In genomic region chr11:120395661-120396060, GRCm38 (mm10) we compare ENCODE assay signal across 35 mouse cellular contexts. TPM values are rescaled to one million over a fixed set of nuclear protein-coding genes. Genes with fewer than 3 reads are reported as not detected.
DNase-seq lines count a peak whose midpoint lies in the region; ATAC-seq and TF ChIP-seq lines count a peak whose summit lies in the region.
"Had no signal": no experiment of that assay in that cellular context is flagged by ENCODE, and none has a peak within 500 bp of the region (broad histone marks: within the 10 kb centered on the region; RNA-seq: fewer than 3 reads in every experiment).

No protein-coding gene starts in this region.

- no peaks in the 10 kb centered on the region for H3K9me3 ChIP-seq in intestine, postnatal 0 days (ENCODE audit: control insufficient read depth)
- no peaks in the 10 kb centered on the region for H3K9me3 ChIP-seq in intestine, embryonic 16.5 days (ENCODE audit: control insufficient read depth, low read length)
- no peaks in the 10 kb centered on the region for H3K9me3 ChIP-seq in MEL (replicated peaks; ENCODE audit: insufficient read depth, low read length)
- H3K9me3 ChIP-seq: embryonic facial prominence, embryonic 12.5 days; forebrain, embryonic 10.5 days; forebrain, embryonic 15.5 days; heart, embryonic 13.5 days; hindbrain, embryonic 13.5 days; liver, embryonic 13.5 days; midbrain, embryonic 10.5 days; midbrain, embryonic 15.5 days; neural tube, embryonic 15.5 days had no signal

- H3K9ac ChIP-seq in intestine, postnatal 0 days (ENCODE audit: low read depth, low read length): no peak overlapping the region
- no peak overlapping the region for H3K9ac ChIP-seq in intestine, embryonic 16.5 days (ENCODE audit: low read depth, low read length)
- H3K9ac ChIP-seq in MEL (ENCODE audit: control insufficient read depth, low read depth, low read length, poor library complexity, severe bottlenecking): no peak overlapping the region
- H3K9ac ChIP-seq: embryonic facial prominence, embryonic 12.5 days; forebrain, embryonic 15.5 days; heart, embryonic 13.5 days; hindbrain, embryonic 13.5 days; liver, embryonic 13.5 days; midbrain, embryonic 15.5 days; neural tube, embryonic 15.5 days had no signal

- WGBS in intestine, postnatal 0 days: 59% methylated on average over 4 of the region's 4 CpGs
- WGBS in intestine, embryonic 16.5 days: 79% methylated on average over 4 of the region's 4 CpGs

- TF ChIP-seq RAD21 in MEL (IDR thresholded peaks at IDR 0.05; ENCODE audit: low read depth, low read length): no peak

- no peak for TF ChIP-seq POLR2A in MEL (IDR thresholded peaks at IDR 0.05; ENCODE audit: control insufficient read depth in 1 of 2, insufficient read depth in 1 of 2, low read depth in 1 of 2, low read length in 2 of 2, poor library complexity in 1 of 2)

- H3K27ac ChIP-seq in intestine, postnatal 0 days (ENCODE audit: low read depth, low read length): no peak overlapping the region
- H3K27ac ChIP-seq in intestine, embryonic 16.5 days (ENCODE audit: low read length): no peak overlapping the region
- H3K27ac ChIP-seq in MEL (ENCODE audit: control insufficient read depth, low read depth, low read length): no peak overlapping the region
- H3K27ac ChIP-seq: embryonic facial prominence, embryonic 12.5 days; forebrain, embryonic 10.5 days; forebrain, embryonic 15.5 days; heart, adult 2 months; heart, embryonic 13.5 days; hindbrain, embryonic 13.5 days; left cerebral cortex, adult 2 months; liver, embryonic 13.5 days; midbrain, embryonic 10.5 days; midbrain, embryonic 15.5 days; neural tube, embryonic 15.5 days had no signal

- H3K4me1 ChIP-seq in intestine, postnatal 0 days (replicated peaks; ENCODE audit: control insufficient read depth, insufficient read depth, low read length): no peaks in the 10 kb centered on the region
- no peaks in the 10 kb centered on the region for H3K4me1 ChIP-seq in intestine, embryonic 16.5 days (ENCODE audit: control insufficient read depth, insufficient read depth, low read length)
- peaks cover 7 to 16% of the 10 kb centered on the region in 2 experiments; a peak in 3 of 4 replicates for H3K4me1 ChIP-seq in MEL (ENCODE audit: control insufficient read depth in 1 of 2, insufficient read depth in 2 of 2, low read length in 2 of 2)
- H3K4me1 ChIP-seq: embryonic facial prominence, embryonic 12.5 days; forebrain, embryonic 10.5 days; forebrain, embryonic 15.5 days; heart, embryonic 13.5 days; hindbrain, embryonic 13.5 days; midbrain, embryonic 10.5 days; midbrain, embryonic 15.5 days had no signal

- ATAC-seq in intestine, postnatal 0 days: 0 out of 2 replicates have a peak, but pooled peaks have one; percentile 31
- ATAC-seq in intestine, embryonic 16.5 days: no peak
- ATAC-seq: forebrain, embryonic 15.5 days; midbrain, embryonic 15.5 days; Patski had no signal

- H3K79me2 ChIP-seq in MEL (ENCODE audit: control insufficient read depth, insufficient read depth, low read length, poor library complexity): peaks cover 2% of the 10 kb centered on the region

- no peaks in the 10 kb centered on the region for H3K27me3 ChIP-seq in intestine, postnatal 0 days (replicated peaks; ENCODE audit: control insufficient read depth, insufficient read depth, low read length)
- H3K27me3 ChIP-seq in intestine, embryonic 16.5 days (replicated peaks; ENCODE audit: control insufficient read depth, insufficient read depth, low read length): no peaks in the 10 kb centered on the region
- no peaks in the 10 kb centered on the region for H3K27me3 ChIP-seq in MEL (ENCODE audit: control insufficient read depth in 1 of 2, insufficient read depth in 2 of 2, low read length in 2 of 2)
- H3K27me3 ChIP-seq: embryonic facial prominence, embryonic 12.5 days; forebrain, embryonic 15.5 days; heart, embryonic 13.5 days; hindbrain, embryonic 13.5 days; liver, embryonic 13.5 days; midbrain, embryonic 15.5 days; neural tube, embryonic 15.5 days; Patski had no signal

- no peak overlapping the region for H3K4me3 ChIP-seq in intestine, postnatal 0 days (ENCODE audit: low read depth, low read length)
- no peak overlapping the region for H3K4me3 ChIP-seq in intestine, embryonic 16.5 days (ENCODE audit: low read length)
- H3K4me3 ChIP-seq in MEL (ENCODE audit: control insufficient read depth in 1 of 2, insufficient read depth in 1 of 2, low read depth in 2 of 2, low read length in 2 of 2): no peak overlapping the region
- H3K4me3 ChIP-seq: embryonic facial prominence, embryonic 12.5 days; forebrain, embryonic 10.5 days; forebrain, embryonic 15.5 days; heart, adult 2 months; heart, embryonic 13.5 days; hindbrain, embryonic 13.5 days; left cerebral cortex, adult 2 months; liver, embryonic 13.5 days; midbrain, embryonic 10.5 days; midbrain, embryonic 15.5 days; neural tube, embryonic 15.5 days had no signal

- no peak for TF ChIP-seq CTCF in intestine, postnatal 0 days (IDR thresholded peaks at IDR 0.05; ENCODE audit: low read depth)
- TF ChIP-seq CTCF in MEL (IDR thresholded peaks at IDR 0.05 in 2 of 3, conservative IDR thresholded peaks at IDR 0.05 in 1 of 3; ENCODE audit: control insufficient read depth in 1 of 3, insufficient read depth in 1 of 3, low read depth in 2 of 3, low read length in 3 of 3, poor library complexity in 1 of 3, severe bottlenecking in 1 of 3): no peak

- H3K4me2 ChIP-seq in intestine, postnatal 0 days (replicated peaks; ENCODE audit: low read depth): no peak overlapping the region
- no peak overlapping the region for H3K4me2 ChIP-seq in intestine, embryonic 16.5 days (ENCODE audit: low read depth, low read length)
- H3K4me2 ChIP-seq: embryonic facial prominence, embryonic 12.5 days; forebrain, embryonic 15.5 days; heart, embryonic 13.5 days; hindbrain, embryonic 13.5 days; liver, embryonic 13.5 days; midbrain, embryonic 15.5 days; neural tube, embryonic 15.5 days had no signal

- peak; percentile 30 for DNase-seq in gastrocnemius, adult 18-20 months (ENCODE audit: low spot score)
- DNase-seq in gastrocnemius, postnatal 36 days: no peak
- no peak for DNase-seq in MEL (ENCODE audit: low read depth, low spot score)
- DNase-seq in adipocyte (ENCODE audit: low spot score): peak; percentile 93
- DNase-seq in left cerebral cortex, postnatal 25 days (ENCODE audit: low spot score in 2 of 2): no peak
- DNase-seq: B cell, adult 2 months; cerebellum, adult 11-12 months; cerebellum, adult 9-11 months; embryo, embryonic 11 days; heart, adult 2 months; heart, postnatal 36 days; kidney, adult 11 months; kidney, postnatal 14 days; left cerebral cortex, postnatal 4 days; liver, embryonic 13.5 days; lung, adult 2 months; lung, postnatal 10 days; retina, postnatal 1 day; right cerebral cortex, postnatal 14 days; thymus, adult 2 months; thymus, postnatal 36 days had no signal

- no peak for TF ChIP-seq EP300 in MEL (IDR thresholded peaks at IDR 0.05; ENCODE audit: low read depth in 1 of 2, low read length in 2 of 2)

- intact Hi-C loops in gastrocnemius, postnatal 36 days (cut with DNase I): no loop called here
- intact Hi-C loops in left cerebral cortex, postnatal 25 days (cut with DNase I): no loop called here

- peaks cover 60% of the 10 kb centered on the region for H3K36me3 ChIP-seq in intestine, postnatal 0 days (ENCODE audit: control insufficient read depth, insufficient read depth)
- peaks cover 15% of the 10 kb centered on the region; the same call in 1 of the 2 replicates for H3K36me3 ChIP-seq in intestine, embryonic 16.5 days (ENCODE audit: control insufficient read depth, insufficient read depth, low read length)
- peaks cover 21 to 50% of the 10 kb centered on the region in 2 experiments for H3K36me3 ChIP-seq in MEL (ENCODE audit: control insufficient read depth in 1 of 2, insufficient read depth in 2 of 2, low read length in 2 of 2)

RNA-seq across cellular contexts. Expression of gene Faap100, which starts 17.1 kb away (rescaled TPM):
- 10 to 100 TPM in 1 of 2 experiments, 1 to 10 TPM in 1; 8.3 to 19.3 TPM for total RNA-seq in gastrocnemius, adult 18-20 months (2021)
- 10 to 100 TPM; 21.7 to 22.9 TPM for total RNA-seq in gastrocnemius, postnatal 36 days (2021)
- 9.7 and 11.7 TPM in 2 replicates for polyA plus RNA-seq in intestine, postnatal 0 days (2015; fragmentation: Nextera tagmentation; extraction: Ambion mirVana)
- polyA plus RNA-seq in intestine, embryonic 16.5 days (2015; fragmentation: Nextera tagmentation; extraction: Ambion mirVana): 26.6 and 28.6 TPM in 2 replicates
- total RNA-seq in MEL (2012; rRNA removed): 34.9 and 45.7 TPM in 2 replicates
- polyA plus RNA-seq in MEL (2012; ENCODE audit: insufficient read depth in 1 of 2, insufficient read length in 2 of 2, low read depth in 1 of 2, low replicate concordance in 2 of 2, missing spikeins in 1 of 2): 10 to 100 TPM in 1 of 2 experiments, not detected in 1; 27.1 TPM
- 10 to 100 TPM; 15.3 to 16.3 TPM for total RNA-seq in left cerebral cortex, postnatal 25 days (2021)

RNA-seq across cellular contexts. Expression of gene Fscn2, which starts 34.3 kb away (rescaled TPM):
- under 1 TPM; 0.39 to 0.52 TPM for total RNA-seq in gastrocnemius, adult 18-20 months (2021)
- under 1 TPM; 0.31 to 0.37 TPM for total RNA-seq in gastrocnemius, postnatal 36 days (2021)
- 0.14 and 0.16 TPM in 2 replicates for polyA plus RNA-seq in intestine, postnatal 0 days (2015; fragmentation: Nextera tagmentation; extraction: Ambion mirVana)
- 0.55 TPM in 1 of 2 replicates, not detected in the other for polyA plus RNA-seq in intestine, embryonic 16.5 days (2015; fragmentation: Nextera tagmentation; extraction: Ambion mirVana)
- total RNA-seq in MEL (2012; rRNA removed): 0.29 and 0.62 TPM in 2 replicates
- polyA plus RNA-seq in MEL (2012; ENCODE audit: insufficient read depth in 1 of 2, insufficient read length in 2 of 2, low read depth in 1 of 2, low replicate concordance in 2 of 2, missing spikeins in 1 of 2): under 1 TPM in 1 of 2 experiments, not detected in 1; 0.61 TPM
- under 1 TPM in 1 of 2 experiments, not detected in 1; 0.21 TPM for total RNA-seq in left cerebral cortex, postnatal 25 days (2021)
- total RNA-seq: heart, adult 2 months; heart, postnatal 36 days; megakaryocyte progenitor cell, adult 5-6 weeks had no signal
- polyA plus RNA-seq: forebrain, embryonic 10.5 days; liver, embryonic 13.5 days had no signal

RNA-seq across cellular contexts. Expression of gene Nploc4, which starts 41.8 kb away (rescaled TPM):
- 100 to 1,000 TPM in 1 of 2 experiments, 10 to 100 TPM in 1; 84.6 to 100 TPM for total RNA-seq in gastrocnemius, adult 18-20 months (2021)
- 10 to 100 TPM; 67.6 to 71.0 TPM for total RNA-seq in gastrocnemius, postnatal 36 days (2021)
- 15.6 and 16.3 TPM in 2 replicates for polyA plus RNA-seq in intestine, postnatal 0 days (2015; fragmentation: Nextera tagmentation; extraction: Ambion mirVana)
- polyA plus RNA-seq in intestine, embryonic 16.5 days (2015; fragmentation: Nextera tagmentation; extraction: Ambion mirVana): 19.5 and 20.0 TPM in 2 replicates
- total RNA-seq in MEL (2012; rRNA removed): 77.4 and 88.3 TPM in 2 replicates
- 100 to 1,000 TPM; 117 to 352 TPM for polyA plus RNA-seq in MEL (2012; ENCODE audit: insufficient read depth in 1 of 2, insufficient read length in 2 of 2, low read depth in 1 of 2, low replicate concordance in 2 of 2, missing spikeins in 1 of 2)
- 10 to 100 TPM; 67.5 to 71.1 TPM for total RNA-seq in left cerebral cortex, postnatal 25 days (2021)

RNA-seq across cellular contexts. Expression of gene Tspan10, which starts 46.8 kb away (rescaled TPM):
- under 1 TPM in 1 of 2 experiments, not detected in 1; 0.57 TPM for total RNA-seq in gastrocnemius, adult 18-20 months (2021)
- total RNA-seq in gastrocnemius, postnatal 36 days (2021): under 1 TPM in 1 of 2 experiments, not detected in 1; 0.69 TPM
- polyA plus RNA-seq in intestine, postnatal 0 days (2015; fragmentation: Nextera tagmentation; extraction: Ambion mirVana): not detected in 2 replicates
- not detected in 2 replicates for polyA plus RNA-seq in intestine, embryonic 16.5 days (2015; fragmentation: Nextera tagmentation; extraction: Ambion mirVana)
- total RNA-seq in MEL (2012; rRNA removed): 0.20 and 0.65 TPM in 2 replicates
- polyA plus RNA-seq in MEL (2012; ENCODE audit: insufficient read depth in 1 of 2, insufficient read length in 2 of 2, low read depth in 1 of 2, low replicate concordance in 2 of 2, missing spikeins in 1 of 2): under 1 TPM in 1 of 2 experiments, not detected in 1; 0.29 TPM
- total RNA-seq in left cerebral cortex, postnatal 25 days (2021): 1 to 10 TPM; 2.8 to 5.8 TPM
- total RNA-seq: megakaryocyte progenitor cell, adult 5-6 weeks had no signal
- polyA plus RNA-seq: forebrain, embryonic 15.5 days; heart, embryonic 13.5 days; hindbrain, embryonic 13.5 days; kidney, embryonic 14.5 days; liver, embryonic 13.5 days; midbrain, embryonic 15.5 days; neural tube, embryonic 15.5 days; Patski had no signal

RNA-seq across cellular contexts. Expression of gene Actg1, which starts 47.3 kb away (rescaled TPM):
- total RNA-seq in gastrocnemius, adult 18-20 months (2021): 100 to 1,000 TPM; 158 to 253 TPM
- total RNA-seq in gastrocnemius, postnatal 36 days (2021): 100 to 1,000 TPM; 186 to 222 TPM
- 1,513 and 1,605 TPM in 2 replicates for polyA plus RNA-seq in intestine, postnatal 0 days (2015; fragmentation: Nextera tagmentation; extraction: Ambion mirVana)
- polyA plus RNA-seq in intestine, embryonic 16.5 days (2015; fragmentation: Nextera tagmentation; extraction: Ambion mirVana): 2,886 and 2,944 TPM in 2 replicates
- total RNA-seq in MEL (2012; rRNA removed): 1,328 and 1,871 TPM in 2 replicates
- 1,000 to 10,000 TPM in 1 of 2 experiments, 100 to 1,000 TPM in 1; 899 to 1,784 TPM for polyA plus RNA-seq in MEL (2012; ENCODE audit: insufficient read depth in 1 of 2, insufficient read length in 2 of 2, low read depth in 1 of 2, low replicate concordance in 2 of 2, missing spikeins in 1 of 2)
- total RNA-seq in left cerebral cortex, postnatal 25 days (2021): 1,000 to 10,000 TPM; 1,262 to 1,272 TPM

Comparison
In these comparisons a context has a peak if more than half of its experiments do, and no peak if none do; other contexts are left out.
1. DNase-seq: peak in gastrocnemius, adult 18-20 months (single experiment) and adipocyte (single experiment); none in gastrocnemius, postnatal 36 days (0 of 2), MEL (single experiment) and left cerebral cortex, postnatal 25 days (0 of 2).